Mouse (Mus musculus) naive thymus-derived CD4-positive, alpha-beta T cell, adult 5 months (primary cell): Measurements from ENCODE around the gene Rbbp9. TPM values are rescaled to one million over a fixed set of nuclear protein-coding genes. Genes with fewer than 3 reads are reported as not detected.

Experiments used
- polyA plus RNA-seq: library from polyadenylated mRNA; unstranded; fragments of 100-300 nt; shearing (Covaris generic); gene quantifications from one replicate; pipeline ENCODE4 v1.2.1, GENCODE M21; 2017

Rbbp9 gene
- polyA plus RNA-seq, result 4.5 TPM

GRCm38 (mm10) chr2:144550529-144550928 lies at the start of gene Rbbp9:
Gene Rbbp9, minus strand, starts transcription at chr2:144550869.

GRCm38 (mm10) chr2:144599831-144600687 lies 49.4 kb upstream of the Rbbp9 start, which contains the start of gene Dtd1:
Gene Dtd1, plus strand, starts transcription at chr2:144599897.

DNA sequence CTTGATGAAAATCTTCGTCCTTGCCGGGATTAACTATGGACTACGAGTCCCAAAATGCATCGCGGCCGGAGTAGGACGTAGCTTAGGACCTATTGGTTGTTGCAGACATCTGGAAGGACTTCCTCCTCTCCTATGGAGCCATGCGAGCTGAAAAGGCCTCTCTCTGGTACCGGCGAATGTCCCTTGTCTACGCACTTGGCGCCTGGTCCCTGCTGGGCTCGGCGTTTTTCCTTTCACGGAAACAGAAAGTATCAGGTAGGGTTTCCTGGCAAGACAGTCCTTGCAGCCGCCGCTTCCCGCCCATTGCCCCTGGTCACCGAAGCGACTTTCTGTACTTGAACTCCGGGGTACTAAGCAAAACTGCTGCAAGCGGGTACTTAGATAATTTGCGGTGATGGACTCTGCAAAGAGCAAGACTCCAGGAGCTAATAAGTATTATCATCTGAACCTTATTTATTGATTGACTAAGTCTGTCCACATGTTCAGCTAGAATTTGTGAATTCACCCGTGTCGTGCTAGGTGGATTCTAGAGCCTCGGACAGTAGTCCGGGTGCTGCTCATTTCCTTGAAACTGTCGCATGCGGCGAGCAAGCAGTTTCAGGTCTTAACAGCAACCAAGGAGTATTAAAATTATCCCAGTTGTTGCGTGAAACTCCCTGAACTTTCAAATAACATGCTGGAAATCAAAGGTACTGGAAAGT lies 43.4 kb upstream of the Rbbp9 start, which contains the start of gene Smim26:
TSS of gene Smim26 (plus strand) at position 104 of the 701 bp plus-strand sequence.

DNA sequence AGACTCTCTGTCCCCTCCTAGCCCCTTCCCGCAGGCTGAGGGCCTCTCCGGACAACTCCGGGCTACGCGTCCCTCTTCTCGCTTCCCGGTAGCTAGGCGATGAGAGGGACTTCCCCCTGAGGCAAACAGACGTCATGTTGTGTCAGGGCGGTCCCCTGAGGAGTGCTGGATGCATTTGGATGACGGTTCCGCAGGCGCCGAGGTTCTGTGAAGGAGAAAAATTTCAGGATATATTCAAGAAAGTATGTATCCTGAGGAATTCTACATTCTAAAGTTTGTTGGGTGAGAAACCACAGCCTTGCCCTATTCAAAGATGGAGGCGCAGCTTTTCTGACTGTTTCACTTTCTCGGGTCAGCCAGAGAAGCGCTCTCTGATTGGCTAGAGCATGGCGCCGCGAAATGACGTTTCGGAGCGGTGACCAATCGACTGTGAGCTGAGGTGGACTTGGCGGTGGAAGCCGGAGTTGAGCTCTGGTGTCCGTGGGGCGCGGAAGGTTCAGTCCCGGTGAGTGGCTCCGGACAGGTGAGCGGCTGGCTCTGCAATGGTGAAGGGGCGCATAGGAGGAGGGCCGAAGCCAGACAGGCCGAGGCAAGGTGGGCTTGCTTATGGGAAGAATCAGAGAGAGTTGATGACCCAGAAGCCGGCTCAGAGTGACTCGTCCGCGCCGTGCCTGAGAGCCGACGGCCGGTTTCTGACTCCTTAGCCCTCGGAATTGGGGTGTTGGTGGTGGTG lies 5.3 kb upstream of the Rbbp9 start, which contains the start of gene Sec23b:
TSS of gene Sec23b (plus strand) at position 410 of the 733 bp plus-strand sequence.

DNA sequence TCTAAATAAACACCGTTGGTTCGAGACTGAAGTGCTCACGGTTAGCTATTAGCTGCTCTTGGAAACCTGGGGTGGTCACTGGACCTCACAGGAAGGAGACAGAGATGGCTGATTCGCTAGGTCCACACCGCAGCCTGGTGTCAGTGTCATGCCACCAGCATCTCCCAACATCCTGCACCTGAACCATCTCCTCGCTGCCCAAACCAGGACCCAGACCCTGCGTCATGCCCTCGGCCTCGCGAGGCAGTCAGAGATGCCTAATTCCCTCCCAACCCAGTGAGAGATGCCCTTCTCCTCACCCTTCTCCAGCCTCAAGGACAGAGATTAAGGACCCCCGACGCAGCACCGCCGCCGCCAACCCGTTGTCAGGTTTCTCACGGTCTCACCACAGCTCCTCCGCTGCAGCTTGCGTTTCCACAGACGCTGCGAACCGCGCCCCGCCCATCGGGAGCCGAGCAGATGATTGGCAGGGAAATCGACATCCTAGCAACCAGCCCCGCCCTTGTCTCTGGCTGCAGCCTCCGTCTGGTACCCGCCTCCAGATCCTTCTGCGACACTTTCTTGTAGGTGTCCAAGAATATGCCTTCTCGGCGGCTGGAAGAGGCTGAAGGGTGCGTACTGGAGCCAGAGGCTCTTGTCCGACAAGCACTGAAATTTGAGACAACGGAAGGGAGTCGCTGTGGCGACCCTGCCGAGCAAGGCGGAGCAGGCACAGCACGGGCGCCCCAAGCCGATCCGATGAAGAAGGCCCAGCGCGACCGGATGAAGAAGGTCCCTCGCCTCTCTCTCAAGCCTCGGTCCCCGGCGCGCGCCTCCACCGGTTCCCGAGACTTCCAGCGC lies 23.5 kb downstream of the Rbbp9 start, which contains the start of the genes Dzank1 and Polr3f:
TSS of gene Dzank1 (minus strand) at position 434 of the 840 bp plus-strand sequence.
TSS of gene Polr3f (plus strand) at position 738 of the 840 bp plus-strand sequence.

Other genes starting within 250 kb of the Rbbp9 start
- not detected for gene Ovol2, start 218.7 kb downstream of the Rbbp9 start, polyA plus RNA-seq
- gene Kat14, start 181.9 kb downstream of the Rbbp9 start, polyA plus RNA-seq, result 35.3 TPM
- not detected for gene Pet117, start 181.9 kb downstream of the Rbbp9 start, polyA plus RNA-seq
- gene Dzank1, start 23.5 kb downstream of the Rbbp9 start, polyA plus RNA-seq, result 0.12 TPM
- 21.8 TPM for gene Polr3f, start 23.2 kb downstream of the Rbbp9 start, polyA plus RNA-seq
- 74.5 TPM for gene Sec23b, start 5.4 kb upstream of the Rbbp9 start, polyA plus RNA-seq
- 12.4 TPM for gene Smim26, start 43.2 kb upstream of the Rbbp9 start, polyA plus RNA-seq
- 57.0 TPM for gene Dtd1, start 49.0 kb upstream of the Rbbp9 start, polyA plus RNA-seq